Mouse (Mus musculus) ES-Bruce4 (cell line): Measurements from ENCODE around the gene Ube2j2.

Source experiments
- CTCF ChIP-seq: IDR thresholded peaks from one replicate; pipeline ENCODE4 v1.8.1; 2011; ENCODE audit warnings: low read depth, low read length
- EP300 ChIP-seq: IDR thresholded peaks from 2 replicates; pipeline ENCODE4 v1.6.1; 2011; ENCODE audit warnings: low read depth, low read length; ENCODE audit not compliant: insufficient read depth
- POLR2A ChIP-seq: IDR thresholded peaks from one replicate; pipeline ENCODE4 v1.8.1; 2011; ENCODE audit warnings: low read length; ENCODE audit not compliant: insufficient read depth

GRCm38 (mm10) chr4:155983788-155984187 is 40.2 kb downstream of the Ube2j2 start:
- no peak for TF ChIP-seq CTCF
- TF ChIP-seq POLR2A, result no peak
- TF ChIP-seq EP300, result no peak
